In genomic region chr5:24995576-24996100, GRCm38 (mm10) we compare ENCODE assay signal across 8 mouse cellular contexts.
DNase-seq lines count a peak whose midpoint lies in the region; ATAC-seq and TF ChIP-seq lines count a peak whose summit lies in the region.

No protein-coding gene starts in this region.

- TF ChIP-seq CTCF in layer of hippocampus, adult 2 months (conservative IDR thresholded peaks at IDR 0.05), result no peak
- TF ChIP-seq CTCF in olfactory bulb, adult 2 months (IDR thresholded peaks at IDR 0.05; ENCODE audit: insufficient read depth, low read depth, low read length), result no peak

- no peaks in the 10 kb centered on the region for H3K27me3 ChIP-seq in intestine, embryonic 14.5 days (replicated peaks; ENCODE audit: control insufficient read depth, insufficient read depth, low read length)
- H3K27me3 ChIP-seq in limb, embryonic 14.5 days (ENCODE audit: control insufficient read depth, insufficient read depth, low read length), result no peaks in the 10 kb centered on the region

- peak overlapping the region; percentile 33 for H3K4me3 ChIP-seq in layer of hippocampus, adult 2 months
- H3K4me3 ChIP-seq in intestine, embryonic 14.5 days (ENCODE audit: low read depth, low read length), result peak overlapping the region; percentile 32
- H3K4me3 ChIP-seq in limb, embryonic 14.5 days (replicated peaks; ENCODE audit: low read length), result peak overlapping the region; percentile 12
- peak overlapping the region; percentile 30; the same call in 1 of the 2 replicates for H3K4me3 ChIP-seq in olfactory bulb, adult 2 months (ENCODE audit: insufficient read depth, low read depth, low read length)

- peak; percentile 79 for ATAC-seq in intestine, embryonic 14.5 days (replicated peaks; ENCODE audit: low FRiP score, low TSS enrichment, low read depth)
- ATAC-seq in limb, embryonic 14.5 days (ENCODE audit: low FRiP score, low read depth), result peak; percentile 88

- DNase-seq in layer of hippocampus, adult 2 months (ENCODE audit: low spot score in 2 of 2), result peak in 1 of 2 experiments; percentile 59
- no peak for DNase-seq in layer of hippocampus, postnatal 10 days (ENCODE audit: low spot score in 2 of 2)
- peak; percentile 78 for DNase-seq in cerebellum, adult 9-11 months
- DNase-seq in gastrocnemius, postnatal 10 days, result peak; percentile 27
- DNase-seq in intestine, embryonic 14.5 days (ENCODE audit: low spot score), result no peak
- peak; percentile 84 for DNase-seq in limb, embryonic 14.5 days (ENCODE audit: low spot score)
- no peak for DNase-seq in thymus, postnatal 0 days (ENCODE audit: low spot score)

- peak overlapping the region; percentile 41 for H3K9ac ChIP-seq in intestine, embryonic 14.5 days (ENCODE audit: low read length)
- no peak overlapping the region for H3K9ac ChIP-seq in limb, embryonic 14.5 days (ENCODE audit: low read depth, low read length, severe bottlenecking)

- H3K27ac ChIP-seq in layer of hippocampus, adult 2 months, result peak overlapping the region; percentile 58; the same call in 1 of the 2 replicates
- peak overlapping the region; percentile 65 for H3K27ac ChIP-seq in intestine, embryonic 14.5 days (ENCODE audit: low read depth)
- no peak overlapping the region for H3K27ac ChIP-seq in limb, embryonic 14.5 days (replicated peaks; ENCODE audit: low read depth, low read length)
- H3K27ac ChIP-seq in olfactory bulb, adult 2 months (ENCODE audit: insufficient read depth, low read depth, low read length), result peak overlapping the region; percentile 34; the same call in 1 of the 2 replicates

- no peak for TF ChIP-seq POLR2A in limb, embryonic 14.5 days (IDR thresholded peaks at IDR 0.05; ENCODE audit: borderline replicate concordance, extremely low read depth, insufficient read depth, insufficient read length)
- no peak for TF ChIP-seq POLR2A in olfactory bulb, adult 2 months (IDR thresholded peaks at IDR 0.05; ENCODE audit: insufficient read depth, low read depth, low read length)

- no peaks in the 10 kb centered on the region for H3K9me3 ChIP-seq in intestine, embryonic 14.5 days (ENCODE audit: control insufficient read depth, low read length)
- H3K9me3 ChIP-seq in limb, embryonic 14.5 days (ENCODE audit: control insufficient read depth, low read length), result no peaks in the 10 kb centered on the region

- 18% methylated on average over 13 of the region's 13 CpGs for WGBS in intestine, embryonic 14.5 days
- 16% methylated on average over 13 of the region's 13 CpGs for WGBS in limb, embryonic 14.5 days
- WGBS in olfactory bulb, adult 2 months, result 39% methylated on average over 13 of the region's 13 CpGs

- peak overlapping the region; percentile 59 for H3K4me2 ChIP-seq in intestine, embryonic 14.5 days (ENCODE audit: low read length)
- H3K4me2 ChIP-seq in limb, embryonic 14.5 days (replicated peaks; ENCODE audit: low read depth, low read length, severe bottlenecking), result peak overlapping the region; percentile 37

- no peaks in the 10 kb centered on the region for H3K36me3 ChIP-seq in intestine, embryonic 14.5 days (ENCODE audit: control insufficient read depth, insufficient read depth, low read length)
- H3K36me3 ChIP-seq in limb, embryonic 14.5 days (ENCODE audit: control insufficient read depth, insufficient read depth, low read length), result no peaks in the 10 kb centered on the region

- peaks cover 15% of the 10 kb centered on the region for H3K4me1 ChIP-seq in intestine, embryonic 14.5 days (replicated peaks; ENCODE audit: control insufficient read depth, insufficient read depth, low read length)
- peaks cover 7% of the 10 kb centered on the region; the same call in 1 of the 2 replicates for H3K4me1 ChIP-seq in limb, embryonic 14.5 days (ENCODE audit: control insufficient read depth, insufficient read depth, low read length)
- peaks cover 31% of the 10 kb centered on the region for H3K4me1 ChIP-seq in olfactory bulb, adult 2 months (ENCODE audit: control insufficient read depth, insufficient read depth, low read length)

Comparison
In these comparisons a context has a peak if more than half of its experiments do, and no peak if none do; other contexts are left out.
1. DNase-seq: peak in cerebellum, adult 9-11 months (single experiment), gastrocnemius, postnatal 10 days (single experiment) and limb, embryonic 14.5 days (single experiment); none in layer of hippocampus, postnatal 10 days (0 of 2), intestine, embryonic 14.5 days (single experiment) and thymus, postnatal 0 days (single experiment).
2. Peak in every context shown above with its lines, with median percentiles within 50 percentile points of each other: H3K4me3 ChIP-seq.